Mouse (Mus musculus): ENCODE results near the gene Dbnl. TPM values are rescaled to one million over a fixed set of nuclear protein-coding genes. Genes with fewer than 3 reads are reported as not detected.

Dbnl gene
- polyA plus RNA-seq, 1 experiment: 109 TPM

GRCm38 (mm10) chr11:5819223-5819622, 30.9 kb downstream of the Dbnl start:
- no peaks in the 10 kb centered on the region for H3K4me1 ChIP-seq (ENCODE audit: control insufficient read depth, insufficient read depth, insufficient read length, low read length)
- H3K27me3 ChIP-seq (ENCODE audit: control insufficient read depth, insufficient read depth, low read length): no peaks in the 10 kb centered on the region
- no peak overlapping the region for H3K27ac ChIP-seq (ENCODE audit: insufficient read depth, low read depth, low read length)
- 50% methylated on average over 2 of the region's 2 CpGs for WGBS
- no peak overlapping the region for H3K4me3 ChIP-seq (ENCODE audit: low read depth, low read length)
- no peaks in the 10 kb centered on the region for H3K36me3 ChIP-seq (ENCODE audit: control insufficient read depth, insufficient read depth, low read length)
- no peak for TF ChIP-seq POLR2A (IDR thresholded peaks at IDR 0.05; ENCODE audit: low read depth, low read length)
- no peak for TF ChIP-seq CTCF (IDR thresholded peaks at IDR 0.05; ENCODE audit: extremely low read depth, insufficient read length, insufficient replicate concordance, low read depth, low read length)

DNA sequence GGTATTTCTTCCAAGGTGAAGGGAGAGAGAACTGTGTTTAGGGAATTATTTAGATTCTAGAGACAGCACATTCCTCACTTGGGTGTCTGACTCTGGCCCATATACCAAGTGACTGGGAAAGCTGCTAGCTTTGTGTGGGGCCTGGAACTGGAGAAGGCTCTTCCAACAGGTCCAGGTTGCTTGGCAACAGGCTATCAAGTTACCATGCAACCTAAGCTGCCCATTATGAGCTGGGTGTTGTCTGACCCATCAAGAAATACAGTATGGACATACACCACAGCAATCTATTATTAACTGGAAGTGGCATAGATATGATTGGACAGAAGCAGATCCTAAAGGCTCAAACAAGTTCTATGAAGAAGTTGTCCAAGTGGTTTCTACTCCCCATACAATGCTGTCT, 37.1 kb downstream of the Dbnl start:
- Histone ChIP-seq H3K4me1 (ENCODE audit: control insufficient read depth, insufficient read depth, insufficient read length, low read length) (peaks cover 6% of the 10 kb centered on the region), H3K27ac (ENCODE audit: insufficient read depth, low read depth, low read length) (no peak overlapping the region), H3K27me3 (ENCODE audit: control insufficient read depth, insufficient read depth, low read length) (no peaks in the 10 kb centered on the region), H3K4me3 (ENCODE audit: low read depth, low read length) (no peak overlapping the region), H3K36me3 (ENCODE audit: control insufficient read depth, insufficient read depth, low read length) (peaks cover 24% of the 10 kb centered on the region)
- no peak for TF ChIP-seq POLR2A (IDR thresholded peaks at IDR 0.05; ENCODE audit: low read depth, low read length)
- TF ChIP-seq CTCF (IDR thresholded peaks at IDR 0.05; ENCODE audit: extremely low read depth, insufficient read length, insufficient replicate concordance, low read depth, low read length): no peak

- TF ChIP-seq POLR2A (IDR thresholded peaks at IDR 0.05; ENCODE audit: low read depth, low read length): no peak
- no peak for TF ChIP-seq CTCF (IDR thresholded peaks at IDR 0.05; ENCODE audit: extremely low read depth, insufficient read length, insufficient replicate concordance, low read depth, low read length)
- 91% methylated on average over 5 of the region's 5 CpGs for WGBS
- Histone ChIP-seq H3K4me1 (ENCODE audit: control insufficient read depth, insufficient read depth, insufficient read length, low read length) (peaks cover 6% of the 10 kb centered on the region), H3K27ac (ENCODE audit: insufficient read depth, low read depth, low read length) (no peak overlapping the region), H3K36me3 (ENCODE audit: control insufficient read depth, insufficient read depth, low read length) (peaks cover 48% of the 10 kb centered on the region), H3K4me3 (ENCODE audit: low read depth, low read length) (no peak overlapping the region), H3K27me3 (ENCODE audit: control insufficient read depth, insufficient read depth, low read length) (no peaks in the 10 kb centered on the region)
Observed at GRCm38 (mm10) chr11:5827931-5828330, 39.6 kb downstream of the Dbnl start.

GRCm38 (mm10) chr11:5828509-5829191, 40.4 kb downstream of the Dbnl start:
- Histone ChIP-seq H3K4me1 (ENCODE audit: control insufficient read depth, insufficient read depth, insufficient read length, low read length) (peaks cover 6% of the 10 kb centered on the region), H3K36me3 (ENCODE audit: control insufficient read depth, insufficient read depth, low read length) (peaks cover 51% of the 10 kb centered on the region), H3K4me3 (ENCODE audit: low read depth, low read length) (no peak overlapping the region), H3K27me3 (ENCODE audit: control insufficient read depth, insufficient read depth, low read length) (no peaks in the 10 kb centered on the region), H3K27ac (ENCODE audit: insufficient read depth, low read depth, low read length) (no peak overlapping the region)
- TF ChIP-seq CTCF (IDR thresholded peaks at IDR 0.05; ENCODE audit: extremely low read depth, insufficient read length, insufficient replicate concordance, low read depth, low read length) (no peak), POLR2A (IDR thresholded peaks at IDR 0.05; ENCODE audit: low read depth, low read length) (no peak)
- WGBS: 85% methylated on average over 11 of the region's 11 CpGs

DNA sequence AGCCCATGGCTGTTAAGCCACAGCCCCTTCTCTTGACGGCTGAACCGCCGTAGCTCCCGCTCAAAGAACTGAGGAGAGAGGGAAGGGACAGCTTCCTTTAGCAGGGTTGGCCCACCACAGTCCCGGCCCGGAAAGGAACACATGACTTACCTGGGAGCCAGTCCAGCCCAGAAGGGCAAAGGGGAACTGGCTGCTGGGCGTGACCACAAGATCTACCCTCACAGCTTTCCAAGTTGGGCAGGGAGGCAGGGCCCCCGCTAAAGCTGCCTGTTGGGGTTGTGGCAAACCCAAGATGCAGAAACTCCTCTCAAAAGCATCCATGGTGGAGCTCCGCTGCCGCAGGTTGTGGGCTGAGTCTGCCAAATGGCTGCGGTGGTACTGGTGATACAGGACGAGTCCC, 41.0 kb downstream of the Dbnl start:
- H3K4me3 ChIP-seq (ENCODE audit: low read depth, low read length): no peak overlapping the region
- no peak overlapping the region for H3K27ac ChIP-seq (ENCODE audit: insufficient read depth, low read depth, low read length)
- peaks cover 54% of the 10 kb centered on the region for H3K36me3 ChIP-seq (ENCODE audit: control insufficient read depth, insufficient read depth, low read length)
- 75% methylated on average over 12 of the region's 12 CpGs for WGBS
- peaks cover 6% of the 10 kb centered on the region for H3K4me1 ChIP-seq (ENCODE audit: control insufficient read depth, insufficient read depth, insufficient read length, low read length)
- no peak for TF ChIP-seq CTCF (IDR thresholded peaks at IDR 0.05; ENCODE audit: extremely low read depth, insufficient read length, insufficient replicate concordance, low read depth, low read length)
- TF ChIP-seq POLR2A (IDR thresholded peaks at IDR 0.05; ENCODE audit: low read depth, low read length): no peak
- H3K27me3 ChIP-seq (ENCODE audit: control insufficient read depth, insufficient read depth, low read length): no peaks in the 10 kb centered on the region

DNA sequence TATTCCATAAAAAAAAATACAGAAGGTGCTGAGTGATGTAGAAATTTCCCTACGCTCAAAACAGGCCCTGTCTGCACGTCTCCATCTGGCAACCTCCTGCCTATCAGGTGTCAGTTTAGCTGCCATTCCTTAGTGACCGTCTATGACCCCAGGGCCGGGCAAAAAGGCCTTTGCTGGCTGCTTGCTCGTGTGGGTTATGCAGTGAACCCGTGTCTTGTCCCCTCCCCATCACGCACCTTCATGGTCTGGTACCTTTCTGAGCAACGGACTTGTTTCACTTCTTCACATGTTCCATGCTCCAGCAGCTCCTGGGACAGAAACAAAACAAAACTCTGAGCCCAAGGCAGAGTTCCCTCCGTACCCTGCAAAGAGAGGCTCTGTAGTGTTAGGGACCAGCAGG, 46.2 kb downstream of the Dbnl start:
- 92% methylated on average over 9 of the region's 9 CpGs for WGBS
- no peak for TF ChIP-seq CTCF (IDR thresholded peaks at IDR 0.05; ENCODE audit: extremely low read depth, insufficient read length, insufficient replicate concordance, low read depth, low read length)
- Histone ChIP-seq H3K27me3 (ENCODE audit: control insufficient read depth, insufficient read depth, low read length) (no peaks in the 10 kb centered on the region), H3K27ac (ENCODE audit: insufficient read depth, low read depth, low read length) (no peak overlapping the region), H3K4me3 (ENCODE audit: low read depth, low read length) (no peak overlapping the region), H3K36me3 (ENCODE audit: control insufficient read depth, insufficient read depth, low read length) (peaks cover 52% of the 10 kb centered on the region), H3K4me1 (ENCODE audit: control insufficient read depth, insufficient read depth, insufficient read length, low read length) (peaks cover 7% of the 10 kb centered on the region)

DNA sequence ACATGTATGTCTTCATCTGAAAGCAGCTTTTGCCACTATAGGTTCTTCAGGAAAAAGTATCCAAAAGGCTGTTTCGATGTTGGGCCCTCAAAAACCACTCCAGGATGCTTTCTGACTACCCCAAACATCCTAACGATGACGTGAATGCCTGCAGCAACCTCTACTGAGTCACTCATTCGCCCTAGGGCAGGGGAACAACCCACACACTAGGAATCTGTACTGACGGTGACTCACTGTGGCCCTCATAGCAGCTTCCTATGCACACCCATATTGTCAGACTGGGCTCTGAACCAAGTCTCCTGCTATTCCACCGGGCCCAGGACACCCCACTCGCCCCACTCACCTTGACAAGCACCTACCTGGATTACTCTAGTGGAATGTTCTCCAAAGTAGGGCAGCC, 46.8 kb downstream of the Dbnl start:
- no peak overlapping the region for H3K27ac ChIP-seq (ENCODE audit: insufficient read depth, low read depth, low read length)

More for the DNA sequence above, 46.8 kb downstream of the Dbnl start:
- no peak overlapping the region for H3K4me3 ChIP-seq (ENCODE audit: low read depth, low read length)
- 89% methylated on average over 7 of the region's 7 CpGs for WGBS
- H3K27me3 ChIP-seq (ENCODE audit: control insufficient read depth, insufficient read depth, low read length): no peaks in the 10 kb centered on the region
- no peak for TF ChIP-seq CTCF (IDR thresholded peaks at IDR 0.05; ENCODE audit: extremely low read depth, insufficient read length, insufficient replicate concordance, low read depth, low read length)
- no peak for TF ChIP-seq POLR2A (IDR thresholded peaks at IDR 0.05; ENCODE audit: low read depth, low read length)
- H3K4me1 ChIP-seq (ENCODE audit: control insufficient read depth, insufficient read depth, insufficient read length, low read length): peaks cover 2% of the 10 kb centered on the region; the same call in 1 of the 2 replicates
- peaks cover 47% of the 10 kb centered on the region for H3K36me3 ChIP-seq (ENCODE audit: control insufficient read depth, insufficient read depth, low read length)

Data from small intestine, adult 2 months (tissue).